Mouse (Mus musculus): ENCODE measurements around the gene Pim1. TPM values are rescaled to one million over a fixed set of nuclear protein-coding genes. Genes with fewer than 3 reads are reported as not detected.

Pim1 gene
- total and polyA plus RNA-seq, 3 experiments: 75.8 to 178 (median 133) TPM

GRCm38 (mm10) chr17:29494062-29494731 lies 3.6 kb downstream of the Pim1 start:
- DNase-seq (ENCODE audit: extremely low read depth): peak; percentile 93
- peak overlapping the region; percentile 71 to 93 (median 85) for H3K4me3 ChIP-seq (replicated peaks in 1 of 3; ENCODE audit: low read depth in 2 of 3, low read length in 2 of 3, poor library complexity in 1 of 3)
- peaks cover 17 to 47% of the 10 kb centered on the region in 2 experiments for H3K36me3 ChIP-seq (replicated peaks in 1 of 2; ENCODE audit: control insufficient read depth in 1 of 2, insufficient read depth in 1 of 2, low read length in 1 of 2)
- H3K79me2 ChIP-seq (replicated peaks; ENCODE audit: control insufficient read depth, extremely low read depth, insufficient read depth, poor library complexity, severe bottlenecking): peaks cover 46% of the 10 kb centered on the region
- peaks cover 11 to 28% of the 10 kb centered on the region in 2 experiments for H3K4me1 ChIP-seq (ENCODE audit: control insufficient read depth in 1 of 2, insufficient read depth in 2 of 2)
- no peaks in the 10 kb centered on the region for H3K27me3 ChIP-seq (replicated peaks)
- H3K27ac ChIP-seq (ENCODE audit: insufficient read depth, low read depth): peak overlapping the region; percentile 99
- peak; percentile 75 for TF ChIP-seq EP300 (IDR thresholded peaks at IDR 0.05; ENCODE audit: low read length)
- peak; percentile 76 for TF ChIP-seq SIN3A (IDR thresholded peaks at IDR 0.05; ENCODE audit: low read length)
- TF ChIP-seq ZMIZ1 (IDR thresholded peaks at IDR 0.05; ENCODE audit: low read depth, low read length): no peak
- TF ChIP-seq TBP (conservative IDR thresholded peaks at IDR 0.05; ENCODE audit: low read depth, low read length): peak; percentile 73; the same call in 1 of the 2 replicates
- TF ChIP-seq MAFK (IDR thresholded peaks at IDR 0.05; ENCODE audit: insufficient replicate concordance, low read length): 0 out of 2 replicates have a peak, but pooled peaks have one; percentile 48
- TF ChIP-seq ZNF384 (IDR thresholded peaks at IDR 0.05; ENCODE audit: low read depth, low read length): peak; percentile 88
- peak; percentile 62 for TF ChIP-seq POLR2A (IDR thresholded peaks at IDR 0.05; ENCODE audit: low read depth, low read length)
- TF ChIP-seq E2F4 (IDR thresholded peaks at IDR 0.05; ENCODE audit: insufficient replicate concordance, low read depth, low read length): no peak
- TF ChIP-seq CHD2 (IDR thresholded peaks at IDR 0.05; ENCODE audit: low read length): no peak
- peak; percentile 85 for TF ChIP-seq BHLHE40 (IDR thresholded peaks at IDR 0.05; ENCODE audit: low read depth, low read length)
- peak; percentile 98 for TF ChIP-seq ETS1 (conservative IDR thresholded peaks at IDR 0.05; ENCODE audit: low read depth, low read length)
- TF ChIP-seq MXI1 (IDR thresholded peaks at IDR 0.05; ENCODE audit: low read depth, low read length): 0 out of 2 replicates have a peak, but pooled peaks have one; percentile 33
- 0 out of 2 replicates have a peak, but pooled peaks have one; percentile 22 for TF ChIP-seq ELF1 (IDR thresholded peaks at IDR 0.05; ENCODE audit: low read depth, low read length)
- TF ChIP-seq ZKSCAN1 (IDR thresholded peaks at IDR 0.05; ENCODE audit: borderline replicate concordance, low read depth, low read length): no peak
- peak; percentile 76; the same call in 1 of the 2 replicates for TF ChIP-seq TCF12 (IDR thresholded peaks at IDR 0.05; ENCODE audit: low read depth, low read length)
- peak; percentile 86 for TF ChIP-seq CHD1 (IDR thresholded peaks at IDR 0.05; ENCODE audit: low read depth, low read length)
- 0 out of 2 replicates have a peak, but pooled peaks have one; percentile 59 for TF ChIP-seq UBTF (IDR thresholded peaks at IDR 0.05; ENCODE audit: low read depth, low read length)
- TF ChIP-seq MAZ (IDR thresholded peaks at IDR 0.05; ENCODE audit: low read depth, low read length): no peak
- TF ChIP-seq SMC3 (IDR thresholded peaks at IDR 0.05; ENCODE audit: low read depth, low read length): peak; percentile 5; the same call in 1 of the 2 replicates
- TF ChIP-seq KAT2A (IDR thresholded peaks at IDR 0.05; ENCODE audit: insufficient replicate concordance, low read length): 0 out of 2 replicates have a peak, but pooled peaks have one; percentile 0
- peak; percentile 78 for TF ChIP-seq IRF4 (IDR thresholded peaks at IDR 0.05; ENCODE audit: low read depth, low read length)
- TF ChIP-seq MEF2A (IDR thresholded peaks at IDR 0.05; ENCODE audit: borderline replicate concordance, low read depth, low read length): peak; percentile 93
- no peak for TF ChIP-seq RCOR1 (conservative IDR thresholded peaks at IDR 0.05; ENCODE audit: low read depth, low read length)
- H3K4me2 ChIP-seq (ENCODE audit: insufficient read depth, low read depth, poor library complexity, severe bottlenecking): peak overlapping the region; percentile 84
- in situ Hi-C loops (cut with MboI; ENCODE audit: low pct_ligation_motif_present, low pct_unique_long_range_greater_than_20kb, low sequenced_read_pairs) (loop anchor here (5.0 kb wide), 1 partner anchor 97 kb away; no protein-coding TSS in a partner anchor), dilution Hi-C loops (cut with MboI; ENCODE audit: extremely low pct_ligation_motif_present, extremely low pct_unique_long_range_greater_than_20kb, low sequenced_read_pairs) (no loop called here)
- no peaks in the 10 kb centered on the region for H3K9me3 ChIP-seq (replicated peaks; ENCODE audit: low read length)
- H3K9ac ChIP-seq (ENCODE audit: insufficient read depth, low read depth): peak overlapping the region; percentile 96

Measured in CH12.LX (cell line).